Mouse (Mus musculus): ENCODE measurements around the gene Golt1a.

GRCm38 (mm10) chr1:133285907-133286306 lies 23.7 kb upstream of the Golt1a start:
- TF ChIP-seq CTCF (IDR thresholded peaks at IDR 0.05; ENCODE audit: control insufficient read depth, insufficient read depth, insufficient read length) (no peak), MAX (IDR thresholded peaks at IDR 0.05) (no peak), MYOG (IDR thresholded peaks at IDR 0.05; ENCODE audit: control insufficient read depth, extremely low read depth, insufficient read length) (no peak), CEBPB (IDR thresholded peaks at IDR 0.05; ENCODE audit: low read depth) (no peak), MYOD1 (IDR thresholded peaks at IDR 0.05; ENCODE audit: control insufficient read depth, insufficient read length, low read depth) (no peak), USF1 (IDR thresholded peaks at IDR 0.05; ENCODE audit: low read depth) (no peak), FOSL1 (IDR thresholded peaks at IDR 0.05; ENCODE audit: insufficient read depth, low read length, poor library complexity, severe bottlenecking) (no peak)
